Mouse (Mus musculus) cerebellum, adult 2 months (tissue): Measurements from ENCODE around the gene Spast.

Experiments used
- CTCF ChIP-seq: fragments of 200-500 bp; IDR thresholded peaks from 2 replicates; pipeline ENCODE4 v1.5.1; 2011; ENCODE audit warnings: low read depth, mild to moderate bottlenecking, control low read depth, low read length, moderate library complexity, borderline replicate concordance; ENCODE audit not compliant: insufficient read depth
- POLR2A ChIP-seq: fragments of 200-500 bp; IDR thresholded peaks from 2 replicates; pipeline ENCODE4 v1.6.1; 2011; ENCODE audit warnings: low read length, control low read depth, borderline replicate concordance; ENCODE audit not compliant: insufficient read depth

DNA sequence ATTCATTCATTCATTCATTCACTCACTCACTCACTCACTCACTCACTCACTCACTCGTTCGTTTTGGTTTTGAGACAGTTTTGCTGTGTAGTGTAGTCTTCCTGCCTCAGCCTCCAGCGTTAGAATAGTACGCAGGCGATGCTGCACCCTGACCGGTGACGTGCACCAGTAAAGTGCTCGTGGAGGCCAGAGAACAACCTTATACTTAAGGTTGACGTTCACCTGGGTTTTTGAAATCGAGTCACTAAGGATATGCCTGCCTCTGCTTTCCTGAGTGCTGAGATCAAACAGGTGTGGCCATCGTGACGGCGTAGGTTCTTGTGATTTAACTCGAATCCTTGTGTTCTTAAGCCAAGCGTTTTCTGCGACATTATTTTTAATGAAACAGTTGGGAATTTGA, 56.1 kb downstream of the Spast start:
- TF ChIP-seq CTCF (no peak), POLR2A (no peak)
